Mouse (Mus musculus) bone marrow, adult 2 months (tissue): ENCODE results near the gene Sgms1.

Experiments
- CTCF ChIP-seq: fragments of 200-500 bp; IDR thresholded peaks from 2 replicates; pipeline ENCODE4 v1.5.1; 2011; ENCODE audit warnings: low read length, control low read depth; ENCODE audit not compliant: control insufficient read depth, insufficient read depth
- POLR2A ChIP-seq: fragments of 200-500 bp; IDR thresholded peaks from 2 replicates; pipeline ENCODE4 v1.6.1; 2011; ENCODE audit warnings: low read depth, mild to moderate bottlenecking, control low read depth, low read length, borderline replicate concordance; ENCODE audit not compliant: control insufficient read depth

DNA sequence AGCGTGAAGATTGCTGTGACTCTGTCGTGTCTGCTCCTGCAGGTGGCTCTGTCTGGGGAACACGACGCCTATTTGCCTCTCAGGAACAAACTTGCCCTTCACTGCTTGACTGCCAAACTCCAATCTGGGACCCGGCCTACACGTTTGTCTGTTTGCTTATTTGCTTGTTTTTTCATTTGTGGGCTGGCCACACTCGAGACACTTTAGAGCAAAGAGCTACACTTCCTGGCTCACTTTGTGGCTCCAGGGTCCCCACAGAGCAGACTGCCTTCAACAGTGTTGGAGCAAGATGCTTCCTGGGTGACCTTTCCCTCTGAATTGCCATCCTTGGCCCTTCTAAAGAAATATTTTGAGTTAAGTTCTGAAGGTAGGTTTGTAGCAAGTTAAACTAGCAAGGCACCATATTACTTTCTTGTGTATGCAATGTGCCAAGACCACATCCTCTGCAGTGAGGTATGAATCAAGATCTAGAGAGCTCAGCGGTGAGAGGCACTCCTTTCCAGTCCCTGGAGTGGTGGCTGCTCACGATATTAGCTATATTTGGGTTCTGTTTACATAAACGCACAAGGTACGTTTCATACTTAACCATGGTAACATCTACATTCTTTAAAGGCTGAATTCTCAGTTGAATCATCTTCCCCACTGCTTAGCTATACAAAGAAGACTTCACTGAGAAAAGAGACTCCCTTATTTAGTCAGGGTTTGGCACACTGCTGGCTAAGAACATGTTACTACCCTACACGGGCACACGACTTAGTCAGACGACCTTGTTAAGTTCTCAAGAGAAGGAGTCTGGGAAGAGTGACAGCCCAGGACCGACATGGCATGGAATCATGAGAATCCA, 192.3 kb downstream of the Sgms1 start:
- TF ChIP-seq CTCF, result no peak
- no peak for TF ChIP-seq POLR2A
